Mouse (Mus musculus) thymus, postnatal 25 days (tissue): ENCODE results near the gene Esr1.
A peak's percentile ranks its signal among the peaks of the same experiment; 100 is the strongest.
"Not testable (repeated sequence)": the region's sequence is repeated elsewhere in the genome, so short reads cannot be mapped to it uniquely, and the experiment has no call there.

ENCODE experiments used
- DNase-seq: peaks from one replicate; pipeline ENCODE4 v3.0.0; 2022

Gene Esr1

DNA sequence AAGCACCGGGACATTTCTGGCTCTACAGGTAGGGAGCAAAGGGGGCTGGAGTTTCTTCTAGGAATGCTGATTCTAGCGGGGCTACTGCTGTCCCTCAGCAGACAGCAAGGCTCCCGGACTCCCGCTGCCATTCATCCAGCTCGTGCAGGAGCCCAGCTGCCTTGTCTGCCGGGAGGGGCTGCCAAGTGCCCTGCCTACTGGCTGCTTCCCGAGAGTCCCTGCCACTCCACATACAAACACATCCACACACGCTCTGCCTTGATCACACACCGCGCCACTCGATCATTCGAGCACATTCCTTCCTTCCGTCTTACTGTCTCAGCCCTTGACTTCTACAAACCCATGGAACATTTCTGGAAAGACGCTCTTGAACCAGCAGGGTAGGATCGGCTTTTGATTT is 98.5 kb downstream of the Esr1 start:
- no peak for DNase-seq

DNA sequence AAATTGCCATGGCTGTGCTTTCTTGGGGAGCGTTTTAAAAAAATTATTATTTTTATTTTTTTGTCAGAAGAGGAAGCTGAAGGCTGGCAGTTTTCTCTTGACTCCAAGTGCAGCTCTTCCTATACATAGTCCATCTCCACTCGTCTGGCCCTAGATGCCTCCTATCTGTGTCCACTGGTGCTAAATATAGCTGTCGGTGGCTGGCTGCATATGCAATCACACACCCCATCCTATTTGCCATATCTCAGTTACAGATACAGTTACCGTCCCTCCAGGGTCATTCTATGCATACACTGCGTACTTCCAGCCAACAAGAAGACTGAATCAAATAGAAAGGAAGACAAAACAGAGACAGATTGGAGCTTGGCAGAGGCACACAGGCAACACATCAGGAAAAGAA is 100.0 kb downstream of the Esr1 start:
- no peak for DNase-seq

DNA sequence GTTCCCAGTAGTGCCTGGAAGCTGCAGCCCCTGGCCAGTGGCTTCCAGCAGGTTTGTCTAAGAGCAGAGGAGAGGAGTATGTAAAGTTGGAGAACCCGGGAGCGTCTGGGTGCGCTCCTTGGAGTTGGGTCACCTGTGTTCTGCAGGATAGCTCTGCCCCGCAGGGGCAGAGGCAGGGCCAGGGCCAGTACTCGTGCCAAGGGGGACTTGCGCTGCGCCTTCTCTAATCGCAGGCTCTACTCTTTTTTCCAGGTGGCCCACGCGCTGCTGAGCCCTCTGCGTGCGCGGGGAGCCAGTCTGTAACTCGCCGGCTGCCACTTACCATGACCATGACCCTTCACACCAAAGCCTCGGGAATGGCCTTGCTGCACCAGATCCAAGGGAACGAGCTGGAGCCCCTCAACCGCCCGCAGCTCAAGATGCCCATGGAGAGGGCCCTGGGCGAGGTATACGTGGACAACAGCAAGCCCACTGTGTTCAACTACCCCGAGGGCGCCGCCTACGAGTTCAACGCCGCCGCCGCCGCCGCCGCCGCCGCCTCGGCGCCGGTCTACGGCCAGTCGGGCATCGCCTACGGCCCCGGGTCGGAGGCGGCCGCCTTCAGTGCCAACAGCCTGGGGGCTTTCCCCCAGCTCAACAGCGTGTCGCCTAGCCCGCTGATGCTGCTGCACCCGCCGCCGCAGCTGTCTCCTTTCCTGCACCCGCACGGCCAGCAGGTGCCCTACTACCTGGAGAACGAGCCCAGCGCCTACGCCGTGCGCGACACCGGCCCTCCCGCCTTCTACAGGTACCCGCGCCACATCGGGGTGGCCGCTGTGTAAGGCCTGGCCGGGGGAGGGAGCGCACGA is 100.9 kb downstream of the Esr1 start:
- peak; percentile 13 for DNase-seq

DNA sequence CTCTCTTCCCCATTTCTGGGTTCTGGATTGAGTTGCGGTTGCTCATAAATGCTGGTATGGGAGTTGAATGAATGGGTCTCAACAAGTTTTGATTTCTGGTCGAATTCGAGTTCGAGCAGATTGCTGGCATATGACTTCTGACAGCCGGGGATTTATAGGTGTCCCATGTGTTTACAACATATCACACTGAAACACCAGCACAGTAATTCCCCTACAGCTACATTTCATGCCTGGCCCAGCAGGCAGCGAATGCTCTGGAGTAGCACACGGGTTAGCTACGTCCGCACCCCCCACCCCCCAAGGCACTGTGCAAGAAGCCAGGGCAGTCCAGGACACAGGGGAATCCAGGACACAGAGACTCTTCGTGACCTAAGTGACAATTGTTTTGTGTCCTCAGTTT is 102.0 kb downstream of the Esr1 start:
- no peak for DNase-seq

DNA sequence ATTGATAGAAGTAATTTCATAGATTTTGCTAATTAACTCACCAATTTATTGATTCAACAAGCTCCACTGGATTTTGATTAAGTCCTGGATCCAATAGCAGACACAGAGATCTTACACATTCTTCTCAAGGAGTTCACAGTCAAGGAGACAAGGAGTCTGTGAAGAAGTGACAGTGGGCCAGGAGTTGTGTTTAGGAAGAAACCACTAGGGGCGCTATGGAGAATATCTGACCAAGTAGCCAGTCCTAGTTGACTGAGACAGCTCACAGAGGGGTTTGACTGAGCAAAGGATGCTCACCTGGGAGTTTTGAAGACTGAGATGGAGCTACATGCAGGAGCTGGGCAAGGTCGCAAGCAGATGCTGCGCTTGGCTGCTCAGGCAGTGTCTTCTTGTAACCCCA is 113.5 kb downstream of the Esr1 start:
- peak; percentile 20 for DNase-seq

DNA sequence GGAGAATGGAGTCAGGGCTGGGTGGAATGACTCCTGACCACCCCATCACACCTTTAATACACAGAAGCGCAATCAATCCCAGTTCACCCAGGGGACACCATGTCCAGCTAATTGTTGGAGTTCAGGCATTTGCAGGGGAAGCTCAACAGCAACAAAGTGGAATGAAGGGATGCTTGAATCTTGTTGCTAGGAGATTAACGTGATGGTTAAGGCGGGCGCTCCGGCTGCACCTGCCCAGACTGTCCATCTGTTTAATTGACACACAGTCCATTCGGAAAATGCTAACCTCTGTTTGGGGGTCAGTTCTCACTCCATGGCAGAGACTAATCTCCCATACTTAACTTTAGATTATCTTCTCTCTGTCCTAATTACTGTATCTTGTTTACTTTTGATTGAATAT is 114.7 kb downstream of the Esr1 start:
- DNase-seq = no peak

DNA sequence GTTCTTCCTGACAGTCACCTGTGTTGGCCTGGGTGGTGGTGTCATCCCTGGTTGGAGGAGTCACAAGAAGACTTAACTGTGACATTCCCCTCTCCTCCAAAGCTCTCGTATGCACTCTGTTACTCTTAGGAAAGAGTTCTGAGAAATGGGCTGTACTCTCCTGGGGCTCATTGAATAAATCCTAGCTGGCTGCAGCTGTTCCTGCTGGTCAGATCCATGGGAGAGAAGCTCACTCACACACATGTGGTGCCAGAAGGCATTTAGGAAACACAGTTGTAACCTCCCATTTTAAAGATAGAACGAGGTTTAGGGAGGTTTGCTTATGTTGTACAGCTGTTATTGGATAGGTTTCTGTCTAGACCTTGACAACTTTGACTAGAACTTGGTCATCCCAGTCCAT is 120.9 kb downstream of the Esr1 start:
- DNase-seq = no peak

DNA sequence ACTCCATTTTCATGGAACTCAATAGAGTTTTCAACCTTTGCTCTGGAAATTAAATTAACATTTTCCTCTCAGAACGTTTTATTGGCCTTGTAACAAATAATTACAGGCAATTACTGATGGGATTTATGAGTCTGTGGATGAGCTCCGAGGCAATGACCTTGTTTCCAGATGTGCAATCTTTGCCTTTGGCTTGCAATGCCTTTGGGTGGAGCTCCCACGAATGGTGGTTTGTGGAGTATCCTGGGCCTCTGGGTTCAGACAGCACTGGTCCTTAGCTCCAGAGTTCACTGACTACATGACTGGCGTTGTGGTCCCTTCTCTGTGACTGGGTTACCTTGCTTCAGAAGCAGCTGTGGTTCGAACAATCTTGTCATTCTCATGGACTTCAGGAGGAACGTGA is 122.6 kb downstream of the Esr1 start:
- DNase-seq = no peak

DNA sequence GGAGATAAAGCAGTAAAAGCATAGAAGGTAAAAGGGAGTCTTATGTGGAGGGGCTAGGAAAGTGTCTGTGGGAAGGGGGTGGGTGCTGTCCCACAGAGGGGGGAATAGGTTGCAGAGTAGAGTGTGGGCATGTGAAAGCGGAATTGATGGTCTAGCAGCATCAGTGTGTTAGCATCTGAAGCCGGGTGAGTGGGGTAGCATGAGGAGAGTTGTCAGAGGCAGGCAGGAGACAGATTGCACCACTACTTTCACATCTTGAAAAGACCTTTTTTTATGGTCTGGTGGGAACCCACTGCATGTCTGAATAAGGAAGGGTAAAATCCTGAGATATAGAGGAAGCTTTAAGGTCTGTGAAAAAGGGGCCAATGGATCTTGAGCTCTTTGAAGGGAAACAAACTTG is 123.5 kb downstream of the Esr1 start:
- DNase-seq = no peak

DNA sequence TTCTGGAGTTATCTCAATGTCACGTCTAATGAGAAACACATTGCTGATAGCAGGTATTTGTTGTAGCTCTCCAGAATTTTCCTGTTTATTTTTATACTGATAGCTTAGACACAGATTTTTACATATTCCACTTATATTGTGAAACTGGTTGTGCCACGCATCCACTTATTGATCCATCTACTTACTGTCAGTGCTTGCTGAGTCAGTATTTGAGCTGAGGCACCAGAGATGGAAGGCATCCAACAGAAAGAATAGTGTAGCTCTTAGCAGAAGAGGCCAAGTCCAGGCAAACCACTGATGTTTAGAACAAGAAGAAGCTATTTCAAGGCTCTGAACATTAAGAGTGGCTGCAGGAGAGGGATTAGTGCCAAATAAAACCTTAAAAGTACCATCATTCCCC is 126.9 kb downstream of the Esr1 start:
- DNase-seq = no peak

DNA sequence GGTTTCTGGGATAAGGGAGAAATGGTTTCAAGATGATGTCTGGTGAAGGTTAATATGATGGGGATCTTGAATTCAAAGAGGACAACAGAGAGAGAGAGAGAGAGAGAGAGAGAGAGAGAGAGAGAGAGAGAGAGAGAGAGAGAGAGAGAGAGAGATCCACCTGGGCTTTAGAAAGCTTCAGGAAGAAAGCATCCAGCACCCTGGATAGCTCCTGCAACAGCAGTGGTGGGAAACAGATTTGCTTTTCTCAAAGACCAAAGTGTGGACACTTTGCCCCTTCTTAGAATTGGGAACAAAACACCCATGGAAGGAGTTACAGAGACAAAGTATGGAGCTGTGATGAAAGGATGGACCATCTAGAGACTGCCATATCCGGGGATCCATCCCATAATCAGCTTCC is 139.7 kb downstream of the Esr1 start:
- DNase-seq = not testable (repeated sequence)

DNA sequence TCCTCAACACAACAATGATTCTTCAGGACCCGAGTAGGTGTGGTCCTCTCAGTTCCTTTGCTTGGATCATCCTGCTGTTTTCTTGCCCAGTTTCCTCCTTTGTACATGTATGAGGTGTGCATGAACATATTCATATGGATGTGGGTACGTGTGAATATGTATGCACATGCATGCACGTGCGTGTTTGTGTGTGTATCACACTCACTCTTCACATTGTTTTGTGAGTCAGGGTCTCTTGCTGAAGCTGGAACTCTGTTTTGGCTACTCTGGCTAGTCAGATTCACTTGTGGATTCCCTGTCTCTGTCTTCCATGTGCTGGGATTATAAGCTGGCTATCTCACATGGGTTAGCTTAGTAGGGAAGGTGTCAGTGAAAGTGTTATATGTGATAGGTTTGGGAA is 141.6 kb downstream of the Esr1 start:
- DNase-seq = no peak

DNA sequence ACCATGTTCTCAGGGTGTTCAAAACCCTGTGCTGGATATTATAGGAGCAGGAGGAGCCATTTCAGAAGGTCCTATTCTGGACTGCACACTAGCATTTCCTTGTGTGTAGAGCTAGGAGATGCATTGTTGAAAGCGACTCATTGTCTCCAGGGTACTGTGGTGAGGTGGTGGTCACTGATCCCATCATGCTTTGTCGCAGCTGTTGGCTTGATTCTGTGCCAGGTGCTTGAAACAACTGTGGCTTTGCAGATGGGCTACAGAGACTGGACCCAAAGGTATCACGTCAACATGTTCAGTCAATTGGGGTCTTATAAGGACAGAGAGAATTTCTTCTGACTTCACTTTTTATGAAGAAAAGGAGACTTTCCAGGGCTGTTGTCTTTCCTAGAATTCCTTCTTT is 164.1 kb downstream of the Esr1 start:
- no peak for DNase-seq

DNA sequence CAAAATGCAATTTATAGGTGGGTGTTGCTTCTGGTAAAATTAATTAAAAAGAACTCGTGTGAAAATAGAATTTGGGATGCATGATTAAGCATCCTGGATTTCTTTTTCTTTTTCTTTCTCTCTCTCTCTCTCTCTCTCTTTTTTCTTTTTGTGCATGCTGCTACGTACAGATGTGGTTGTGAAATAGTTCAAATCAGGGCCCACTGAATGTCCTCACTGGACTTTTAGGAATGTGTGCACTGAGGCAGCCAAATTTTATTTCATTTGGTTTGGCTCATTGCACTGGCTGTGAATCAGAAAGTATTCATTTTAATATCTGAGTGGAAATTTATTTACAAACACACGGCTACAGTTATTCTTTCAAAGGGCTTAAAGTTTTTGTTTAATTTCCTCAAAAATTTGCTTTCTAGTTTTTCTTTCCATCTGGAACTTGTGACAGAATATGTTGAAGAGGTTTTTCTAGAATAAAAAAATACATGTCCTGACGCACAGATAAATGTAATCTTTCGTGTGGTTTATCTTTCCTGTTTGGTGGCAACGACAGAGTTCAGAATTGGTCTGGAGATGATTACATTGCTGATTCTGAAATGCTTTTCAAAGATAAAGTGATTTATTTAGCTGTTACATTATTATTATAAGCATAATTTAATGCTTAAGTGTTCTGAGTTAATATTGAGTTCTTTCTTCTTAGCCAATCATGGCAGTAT is 164.8 kb downstream of the Esr1 start:
- DNase-seq = no peak

DNA sequence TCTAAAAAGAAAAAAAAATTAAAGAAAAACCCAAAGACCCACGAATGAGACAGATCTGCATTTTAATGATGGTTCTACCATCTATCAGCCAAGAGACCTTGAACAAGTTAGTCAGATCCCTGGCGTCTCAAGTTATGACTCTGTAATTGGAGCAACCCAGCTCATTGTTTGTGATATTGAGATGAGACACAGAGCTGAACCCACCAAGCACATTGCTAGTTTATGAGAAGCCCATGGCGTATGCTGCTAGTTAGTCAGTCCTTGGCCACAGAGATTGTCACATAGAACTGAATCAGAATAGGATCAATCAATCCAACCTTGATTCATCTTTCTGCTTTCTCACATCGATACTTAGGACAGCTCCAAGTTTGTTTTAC is 165.3 kb downstream of the Esr1 start:
- DNase-seq = no peak

DNA sequence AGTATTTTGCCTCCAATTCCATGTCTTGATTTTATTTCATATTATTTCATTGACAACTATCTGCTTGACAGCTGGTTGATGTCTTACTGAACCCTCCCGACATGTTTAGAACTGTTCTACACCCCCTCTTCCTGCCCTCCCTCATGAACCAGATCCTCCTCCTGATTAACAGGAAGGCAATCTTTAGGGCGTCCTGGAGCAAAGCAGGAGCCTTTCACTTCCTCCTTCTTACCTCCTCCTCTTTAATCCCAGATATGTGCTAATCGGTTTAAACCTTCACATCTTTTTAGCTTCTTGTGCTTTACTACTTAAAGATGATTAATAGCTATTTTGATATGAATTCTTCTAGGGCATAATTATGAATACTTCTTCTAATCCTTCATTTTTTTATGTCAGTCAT is 166.6 kb downstream of the Esr1 start:
- no peak for DNase-seq

DNA sequence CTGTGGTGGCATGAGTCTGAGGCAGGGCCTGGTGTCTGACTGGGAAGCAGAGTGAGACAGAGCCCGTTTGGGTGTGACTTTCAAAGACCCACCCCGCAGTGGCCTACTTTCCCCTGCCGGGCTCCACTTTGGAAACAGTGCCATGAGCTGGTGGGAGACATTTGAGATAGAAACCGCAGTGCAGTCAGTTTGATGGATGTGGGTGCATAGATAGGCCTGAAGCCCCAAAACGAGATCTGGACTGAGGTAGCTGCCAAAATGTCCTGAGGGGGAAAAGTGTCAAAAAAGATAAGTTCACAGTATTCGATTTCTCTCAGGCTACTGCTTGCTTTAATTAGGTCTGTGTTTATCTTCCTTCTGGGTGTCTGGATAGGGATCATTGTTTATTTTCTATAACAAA is 169.5 kb downstream of the Esr1 start:
- no peak for DNase-seq

DNA sequence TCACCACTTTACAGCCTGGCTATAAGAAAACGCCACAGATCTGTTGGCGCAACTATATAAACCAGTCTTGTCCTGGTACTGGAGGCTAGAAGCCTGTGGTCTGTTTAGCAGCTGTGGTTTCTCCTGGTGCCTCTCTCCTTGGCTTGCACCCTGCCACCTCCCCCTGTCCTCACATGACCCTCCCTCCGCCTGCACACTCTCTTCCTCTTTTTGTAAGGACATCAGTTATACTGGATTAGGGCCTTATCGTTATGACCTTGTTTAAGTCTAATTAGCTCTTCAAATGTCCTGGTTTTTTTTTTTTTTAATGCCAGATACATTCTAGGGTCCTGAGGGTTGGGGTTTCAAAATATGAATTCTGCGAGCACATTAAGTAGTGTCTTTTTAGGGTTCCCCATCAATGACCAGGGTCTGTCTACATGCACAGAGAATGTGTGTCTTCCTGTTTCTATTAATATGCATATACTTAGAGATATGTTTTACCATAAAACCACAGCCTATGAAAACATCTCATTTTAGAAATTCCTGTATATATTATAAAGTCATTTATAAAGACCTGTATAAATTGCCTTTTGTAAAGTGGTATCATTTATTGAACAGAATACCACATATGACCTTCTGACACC is 175.7 kb downstream of the Esr1 start:
- DNase-seq = peak; percentile 6

DNA sequence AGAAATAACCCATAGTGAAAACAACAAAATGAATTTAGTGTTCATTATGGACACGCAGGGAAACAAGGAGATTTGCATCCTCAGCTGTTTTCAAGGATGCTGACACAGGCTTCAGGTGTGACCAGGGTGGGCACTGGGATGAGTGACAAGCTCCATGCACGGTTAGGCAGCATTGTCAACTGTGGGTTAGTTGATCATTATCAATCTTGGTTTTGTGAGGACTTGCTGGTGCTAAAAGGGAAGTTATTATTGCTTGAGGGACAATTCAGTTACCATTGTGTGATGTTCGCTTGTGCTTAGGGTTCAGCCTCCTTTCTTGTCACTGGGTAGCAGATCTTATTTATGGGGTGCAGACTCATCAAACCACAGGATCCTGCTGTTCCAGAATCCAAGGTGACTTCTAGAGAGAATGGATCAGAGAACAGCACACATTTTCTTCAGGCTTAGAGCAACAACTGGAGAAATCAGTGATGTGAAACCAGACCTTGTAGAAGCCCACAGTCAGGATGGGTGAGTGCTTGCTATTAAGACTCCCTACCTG is 186.9 kb downstream of the Esr1 start:
- no peak for DNase-seq

DNA sequence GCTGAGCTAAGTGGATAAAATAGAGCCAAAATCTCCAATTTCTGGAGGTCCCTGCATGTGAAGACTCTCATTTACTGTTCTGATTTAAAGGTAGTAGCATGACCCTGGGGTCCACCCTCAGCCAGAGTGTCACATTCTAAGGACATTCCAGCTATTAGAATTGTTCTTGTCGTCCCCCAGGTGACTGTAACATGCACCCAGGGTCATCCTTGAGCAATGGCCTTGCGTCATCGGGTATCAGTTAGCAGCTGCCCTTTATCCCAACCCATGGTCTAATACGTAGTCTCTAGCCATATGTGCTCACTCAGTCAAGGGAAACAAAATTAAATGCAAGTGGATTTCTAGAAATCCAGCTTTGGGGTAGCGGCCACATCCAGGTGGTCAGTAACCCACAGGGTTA is 213.0 kb downstream of the Esr1 start:
- no peak for DNase-seq

DNA sequence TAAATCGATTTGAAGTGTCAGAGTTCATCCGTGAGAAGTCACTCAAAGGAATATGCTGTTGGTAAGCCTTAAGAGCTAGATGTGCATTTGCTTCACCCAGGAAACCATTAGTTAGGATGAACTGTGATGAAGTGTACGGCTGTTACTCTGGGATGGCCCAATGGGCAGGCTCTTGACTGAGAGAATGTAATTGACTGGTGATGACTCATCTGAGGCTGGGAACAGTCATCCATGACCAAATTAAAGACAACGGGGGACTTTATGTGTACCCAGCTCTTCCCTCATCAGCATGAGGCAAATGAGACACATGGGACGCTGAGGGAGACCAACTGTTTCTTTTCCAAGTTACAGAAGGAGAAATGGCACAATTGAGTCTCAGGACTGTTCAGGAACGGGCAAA is 219.2 kb downstream of the Esr1 start:
- no peak for DNase-seq

DNA sequence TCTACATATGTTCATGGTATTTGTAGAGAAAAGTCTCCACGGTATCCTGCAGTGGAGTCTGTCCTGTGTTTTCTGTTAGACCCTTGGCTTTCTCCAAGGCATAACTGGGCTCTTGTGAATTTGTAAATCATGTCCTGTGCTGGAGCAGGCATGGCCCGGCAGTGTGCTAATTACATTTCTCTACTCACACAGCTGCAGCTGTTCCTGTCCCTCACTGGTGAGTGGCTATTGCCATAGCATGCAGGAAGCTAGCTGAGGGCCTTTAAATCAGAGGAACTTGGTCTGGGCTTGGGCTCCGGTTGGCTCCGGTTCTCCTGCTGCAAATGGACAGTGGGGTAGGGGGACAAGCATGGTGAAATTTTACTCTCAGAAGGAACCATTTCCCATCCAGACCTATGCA is 226.7 kb downstream of the Esr1 start:
- DNase-seq = no peak

DNA sequence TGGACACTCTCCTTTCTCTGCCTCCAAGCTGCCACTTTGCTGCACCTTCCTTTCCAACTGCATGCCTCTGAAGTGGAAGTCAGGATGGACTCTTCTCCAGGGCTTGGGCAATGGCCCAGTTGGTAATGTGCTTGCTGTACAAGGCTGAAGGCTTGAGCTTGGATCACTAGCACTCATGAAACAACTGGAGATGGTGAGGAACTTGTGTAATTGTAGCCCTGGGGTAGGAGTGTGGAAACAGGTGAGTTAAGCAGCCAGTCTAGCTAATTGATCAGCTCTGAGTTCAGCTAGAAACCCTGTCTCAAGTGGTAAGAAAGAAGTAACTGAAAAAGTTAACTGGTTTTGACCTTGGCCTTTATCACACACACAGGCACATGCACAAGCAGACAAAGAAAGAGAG is 229.6 kb downstream of the Esr1 start:
- no peak for DNase-seq

DNA sequence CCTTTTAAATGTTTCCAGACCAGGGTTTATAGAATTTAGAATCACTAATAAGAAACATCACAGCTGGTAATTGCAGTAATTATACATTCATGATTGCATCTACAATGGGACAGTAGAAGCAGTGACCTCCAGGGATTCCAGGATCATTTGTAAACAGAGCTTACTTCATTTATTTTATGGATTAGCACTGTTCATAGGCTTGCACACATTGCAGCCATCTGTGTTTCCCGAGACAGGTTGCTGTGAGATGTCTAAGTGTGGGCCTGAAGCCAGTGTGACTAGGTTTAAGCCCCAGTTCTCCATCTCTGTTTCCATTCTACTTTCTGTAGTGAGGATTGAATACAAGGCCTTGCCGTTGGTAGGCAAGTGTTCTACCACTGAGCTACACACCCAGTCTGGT is 236.1 kb downstream of the Esr1 start:
- DNase-seq = no peak
